Mouse (Mus musculus): ENCODE measurements at regions not wholly inside any gene's neighbourhood (a gene's known extent, or its start where the extent isn't known, plus 50 kb on each side); places are given as distances from the start of the nearest gene placed in this dataset.

DNA sequence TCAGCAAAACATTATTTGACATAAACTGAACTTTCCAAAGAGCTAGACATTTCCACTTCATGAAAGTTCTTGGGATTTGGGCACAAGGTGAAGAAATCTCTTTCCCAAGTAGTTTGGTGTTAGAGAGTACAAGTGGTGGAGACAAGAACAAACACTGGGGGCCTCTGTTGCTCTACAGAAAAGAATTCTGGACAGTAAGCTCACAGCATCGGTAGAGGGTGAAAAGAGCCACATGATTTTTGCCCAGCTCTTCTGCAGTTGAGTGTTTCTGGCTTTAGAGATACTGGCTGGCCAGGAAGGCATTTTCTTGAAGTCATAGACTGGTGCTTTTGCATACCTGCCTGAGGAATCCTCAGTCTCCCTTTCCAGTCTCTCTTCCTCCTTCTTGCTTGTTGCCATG is 127.8 kb downstream of the Stk31 start:
- DNase-seq (ENCODE audit: low spot score) = peak; percentile 39

DNA sequence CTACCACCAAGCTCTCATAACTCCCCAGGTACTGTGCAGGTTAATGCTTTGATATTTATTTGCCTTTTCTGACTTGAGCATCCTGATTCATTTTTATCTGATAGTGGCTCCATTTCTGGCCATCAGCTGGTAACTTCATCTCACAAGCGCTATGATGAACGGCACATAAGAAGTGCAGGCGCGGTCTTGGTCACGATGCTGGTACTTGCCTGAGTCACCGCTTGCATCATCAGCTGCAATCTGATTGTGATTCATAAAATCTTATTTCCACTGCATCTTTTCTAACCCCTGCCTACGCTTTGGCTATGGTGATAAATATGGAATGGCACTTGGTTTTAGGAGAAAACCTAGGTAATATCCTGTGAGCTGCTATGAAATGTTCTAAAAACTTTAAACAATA is 128.3 kb downstream of the Stk31 start:
- DNase-seq (ENCODE audit: low spot score) = no peak

GRCm38 (mm10) chr6:49533956-49534355 is 138.6 kb downstream of the Stk31 start:
- DNase-seq (ENCODE audit: low spot score) = no peak

DNA sequence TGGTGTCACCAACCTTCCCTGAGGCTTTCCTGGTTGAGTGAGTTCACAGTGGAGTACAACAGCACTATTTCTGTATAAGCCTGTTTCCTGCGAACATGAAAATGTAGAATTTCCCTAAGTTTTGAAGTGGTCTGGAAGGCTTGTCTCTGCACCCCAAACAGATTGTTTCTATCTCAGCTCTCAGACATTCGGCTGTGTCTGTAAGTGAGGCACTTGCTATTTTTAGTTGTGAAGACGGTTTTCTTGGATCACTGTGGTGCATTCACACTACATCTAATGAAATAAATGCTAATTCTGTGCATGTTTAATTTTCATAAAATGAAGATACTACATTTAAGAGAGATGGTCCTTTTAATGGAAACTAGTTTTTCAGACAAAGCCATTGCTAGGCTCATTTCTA is 139.1 kb downstream of the Stk31 start:
- DNase-seq (ENCODE audit: low spot score) = no peak

DNA sequence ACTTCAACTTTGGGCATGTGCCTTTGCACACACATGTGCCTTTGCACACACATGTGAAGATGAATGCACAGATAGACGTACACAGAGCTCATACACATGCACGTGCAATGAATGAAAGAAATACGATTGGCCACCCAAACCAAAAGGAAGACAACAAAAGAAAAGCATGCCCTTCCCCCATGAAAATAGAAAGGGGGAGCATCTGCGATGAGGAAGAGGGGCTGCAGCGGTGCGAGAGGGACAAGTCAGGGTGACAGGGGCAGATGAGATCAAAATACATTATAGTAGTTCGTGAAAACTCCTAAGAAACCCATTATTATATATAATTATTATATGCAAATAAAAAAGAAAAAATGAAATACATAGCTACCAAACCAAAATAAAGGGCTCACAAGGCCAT is 149.5 kb downstream of the Stk31 start:
- no peak for DNase-seq (ENCODE audit: low spot score)

- DNase-seq (ENCODE audit: low spot score) = no peak
These were observed 159.7 kb downstream of the Stk31 start for GRCm38 (mm10) chr6:49555069-49555468.

- DNase-seq (ENCODE audit: low spot score) = no peak
These were observed 163.1 kb downstream of the Stk31 start for GRCm38 (mm10) chr6:49558508-49558907.

DNA sequence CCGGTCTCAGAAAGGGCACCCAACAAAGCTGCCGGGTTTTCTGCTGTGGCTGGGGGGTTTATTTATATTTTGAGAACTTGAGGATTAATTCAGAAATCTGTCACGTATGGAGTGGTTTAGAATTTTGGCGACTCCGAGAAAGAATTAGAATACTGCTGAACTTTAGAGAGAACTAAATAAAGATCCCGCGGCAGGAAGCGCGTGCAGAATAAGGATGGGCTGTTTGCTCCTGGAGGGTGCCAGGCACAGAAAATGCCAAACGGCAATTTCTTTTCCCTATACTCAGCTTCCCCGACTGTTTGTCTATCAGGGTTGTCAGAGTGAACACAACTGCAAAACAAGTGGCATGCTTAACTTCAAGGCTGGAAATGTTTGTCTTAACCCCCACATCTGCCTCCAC is 163.7 kb downstream of the Stk31 start:
- DNase-seq (ENCODE audit: low spot score) = no peak

- DNase-seq (ENCODE audit: low spot score) = no peak
These were observed 182.9 kb downstream of the Stk31 start for GRCm38 (mm10) chr6:49578340-49578739.

GRCm38 (mm10) chr6:49579691-49580090 is 184.3 kb downstream of the Stk31 start:
- no peak for DNase-seq (ENCODE audit: low spot score)

GRCm38 (mm10) chr6:49582040-49582707 is 186.8 kb downstream of the Stk31 start:
- no peak for DNase-seq (ENCODE audit: low spot score)

- DNase-seq (ENCODE audit: low spot score) = no peak
These were observed 191.1 kb downstream of the Stk31 start for GRCm38 (mm10) chr6:49586553-49586952.

- DNase-seq (ENCODE audit: low spot score) = no peak
These were observed 193.3 kb downstream of the Stk31 start for GRCm38 (mm10) chr6:49588677-49589076.

GRCm38 (mm10) chr6:49590927-49591631 is 195.7 kb downstream of the Stk31 start:
- DNase-seq (ENCODE audit: low spot score) = no peak

- no peak for DNase-seq (ENCODE audit: low spot score)
These were observed 196.2 kb downstream of the Stk31 start for GRCm38 (mm10) chr6:49591632-49592000.

DNA sequence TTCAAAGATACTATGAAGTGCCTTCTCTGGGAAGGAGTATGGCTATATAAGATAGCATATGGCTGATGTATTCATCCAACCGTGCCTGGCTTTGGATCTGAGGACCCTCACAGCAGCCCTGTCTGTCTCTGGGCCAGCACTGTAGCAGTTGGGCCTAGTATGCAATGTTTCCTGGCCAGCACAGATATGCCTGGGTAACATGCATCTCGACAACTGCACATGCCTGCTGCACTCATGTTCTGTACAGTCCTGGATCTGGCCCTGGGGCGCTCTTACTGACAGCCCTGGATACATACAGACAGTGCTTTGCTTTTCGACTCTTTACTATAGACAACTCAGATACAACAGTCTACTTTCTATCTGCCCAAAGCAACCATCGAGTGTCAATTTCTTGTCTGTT is 197.3 kb downstream of the Stk31 start:
- no peak for DNase-seq (ENCODE audit: low spot score)

- DNase-seq (ENCODE audit: low spot score) = peak; percentile 15
These were observed 207.8 kb downstream of the Stk31 start for GRCm38 (mm10) chr6:49603201-49603600.

- DNase-seq (ENCODE audit: low spot score) = no peak
These were observed 208.4 kb downstream of the Stk31 start for GRCm38 (mm10) chr6:49603844-49604243.

GRCm38 (mm10) chr6:49606028-49606427 is 210.6 kb downstream of the Stk31 start:
- DNase-seq (ENCODE audit: low spot score) = no peak

DNA sequence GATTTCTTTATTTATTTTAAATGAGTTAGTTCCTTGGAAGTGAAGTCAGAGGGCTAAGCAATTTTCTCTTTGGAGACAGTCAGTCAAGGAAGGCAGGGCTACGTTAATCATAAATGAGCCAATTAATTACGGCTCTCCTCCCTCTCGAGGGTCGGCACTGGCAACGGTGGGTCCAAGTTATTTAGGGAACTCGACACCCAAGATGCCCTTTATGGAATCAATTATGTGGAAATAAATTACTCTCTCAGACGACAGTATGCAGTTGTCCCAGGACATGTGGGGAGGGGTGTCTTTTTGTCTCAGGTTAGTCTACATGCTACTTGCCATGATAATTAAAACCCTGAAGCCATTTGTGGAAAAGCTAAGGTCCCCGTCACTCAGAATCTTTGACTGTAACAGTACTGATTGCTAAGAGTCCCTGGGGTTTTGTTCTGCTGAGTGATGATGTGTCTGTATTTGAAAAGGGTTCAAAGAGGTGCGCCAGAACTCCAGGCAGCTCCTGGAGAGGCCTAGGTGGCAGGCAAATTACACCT is 211.3 kb downstream of the Stk31 start:
- DNase-seq (ENCODE audit: low spot score) = no peak

GRCm38 (mm10) chr6:49624080-49624479 is 198.4 kb upstream of the Npy start:
- no peak for DNase-seq (ENCODE audit: low spot score)

GRCm38 (mm10) chr6:49624564-49624963 is 197.9 kb upstream of the Npy start:
- no peak for DNase-seq (ENCODE audit: low spot score)

GRCm38 (mm10) chr6:49633470-49634095 is 188.9 kb upstream of the Npy start:
- DNase-seq (ENCODE audit: low spot score) = no peak

Data from retina, embryonic 14.5 days (tissue).